Mouse (Mus musculus) midbrain, embryonic 14.5 days (tissue): Measurements from ENCODE around the gene Fgf2. TPM values are rescaled to one million over a fixed set of nuclear protein-coding genes. Genes with fewer than 3 reads are reported as not detected.
A peak's percentile ranks its signal among the peaks of the same experiment; 100 is the strongest.

Source experiments
- ATAC-seq: fragments of 200-750 bp; cut with Nextera tagmentation; 2 replicates; pipeline ENCODE4 v1.8.0; 2017; ENCODE audit warnings: moderate number of reproducible peaks, moderate library complexity; ENCODE audit not compliant: low FRiP score, low TSS enrichment
- DNase-seq: peaks from one replicate; pipeline ENCODE4 v3.0.0-alpha.2; 2015
- H3K27ac ChIP-seq: fragments of 300-500 bp; sonication (generic); replicated peaks from 2 replicates; pipeline ENCODE4 v1.5.1; 2014; ENCODE audit warnings: mild to moderate bottlenecking, low read depth, low read length, moderate library complexity
- H3K27me3 ChIP-seq: fragments of 300-500 bp; sonication (generic); 2 replicates; pipeline ENCODE4 v1.6.1; 2014; ENCODE audit warnings: low read length, control low read depth, mixed read lengths; ENCODE audit not compliant: control insufficient read depth, insufficient read depth
- H3K36me3 ChIP-seq: fragments of 300-500 bp; sonication (generic); 2 replicates; pipeline ENCODE4 v1.6.1; 2014; ENCODE audit warnings: low read length, control low read depth; ENCODE audit not compliant: control insufficient read depth, insufficient read depth
- H3K4me1 ChIP-seq: fragments of 300-500 bp; sonication (generic); 2 replicates; pipeline ENCODE4 v1.6.1; 2014; ENCODE audit warnings: mild to moderate bottlenecking, antibody characterized with exemption, low read length, control low read depth; ENCODE audit not compliant: control insufficient read depth, insufficient read depth
- H3K4me2 ChIP-seq: fragments of 300-500 bp; sonication (generic); 2 replicates; pipeline ENCODE4 v1.6.1; 2014; ENCODE audit warnings: mild to moderate bottlenecking, low read length, moderate library complexity
- H3K4me3 ChIP-seq: fragments of 300-500 bp; sonication (generic); replicated peaks from 2 replicates; pipeline ENCODE4 v1.5.1; 2014; ENCODE audit warnings: low read depth, low read length
- H3K9ac ChIP-seq: fragments of 300-500 bp; sonication (generic); replicated peaks from 2 replicates; pipeline ENCODE4 v1.6.1; 2014; ENCODE audit warnings: mild to moderate bottlenecking, low read length, moderate library complexity
- H3K9me3 ChIP-seq: fragments of 300-500 bp; sonication (generic); 2 replicates; pipeline ENCODE4 v1.6.1; 2016; ENCODE audit warnings: low read length, control low read depth, mixed read lengths; ENCODE audit not compliant: control insufficient read depth
- WGBS: fragments of 180-500 bp; shearing (Covaris S2); extraction: QIAGEN DNeasy Blood & Tissue Kit; methylation state at CpG from one replicate; pipeline ENCODE4 v1.1.7; 2014; 5-methylcytosine and 5-hydroxymethylcytosine counted together
- polyA plus RNA-seq: library from polyadenylated mRNA; unstranded; fragments of >200 nt; fragmentation: Nextera tagmentation; extraction: Ambion mirVana; gene quantifications from 2 replicates; pipeline ENCODE4 v1.2.1, GENCODE M21; 2014

The Fgf2 gene
- polyA plus RNA-seq, 1 experiment from 2014 or later = 0.53 TPM

GRCm38 (mm10) chr3:37418341-37418740, 70.2 kb downstream of the Fgf2 start:
- no peak for ATAC-seq
- H3K4me2 ChIP-seq = peak overlapping the region; percentile 85
- WGBS = 84% methylated on average over 5 of the region's 5 CpGs

GRCm38 (mm10) chr3:37418961-37419457, 70.9 kb downstream of the Fgf2 start:
- peak overlapping the region; percentile 86 for H3K27ac ChIP-seq
- H3K4me2 ChIP-seq = peak overlapping the region; percentile 85
- peaks cover 9% of the 10 kb centered on the region for H3K4me1 ChIP-seq
- no peaks in the 10 kb centered on the region for H3K27me3 ChIP-seq
- H3K9me3 ChIP-seq = no peaks in the 10 kb centered on the region
- peak overlapping the region; percentile 95 for H3K4me3 ChIP-seq
- DNase-seq (no peak), ATAC-seq (no peak; the same call in 1 of the 2 replicates)
- peak overlapping the region; percentile 72 for H3K9ac ChIP-seq
- under 1% methylated on average over 30 of the region's 30 CpGs for WGBS
- H3K36me3 ChIP-seq = no peaks in the 10 kb centered on the region

More at GRCm38 (mm10) chr3:37418341-37418740, 70.2 kb downstream of the Fgf2 start:
- Histone ChIP-seq H3K27me3 (no peaks in the 10 kb centered on the region), H3K27ac (no peak overlapping the region), H3K9me3 (no peaks in the 10 kb centered on the region), H3K36me3 (no peaks in the 10 kb centered on the region), H3K9ac (no peak overlapping the region), H3K4me3 (peak overlapping the region; percentile 95), H3K4me1 (peaks cover 9% of the 10 kb centered on the region)
- DNase-seq = peak; percentile 2

DNA sequence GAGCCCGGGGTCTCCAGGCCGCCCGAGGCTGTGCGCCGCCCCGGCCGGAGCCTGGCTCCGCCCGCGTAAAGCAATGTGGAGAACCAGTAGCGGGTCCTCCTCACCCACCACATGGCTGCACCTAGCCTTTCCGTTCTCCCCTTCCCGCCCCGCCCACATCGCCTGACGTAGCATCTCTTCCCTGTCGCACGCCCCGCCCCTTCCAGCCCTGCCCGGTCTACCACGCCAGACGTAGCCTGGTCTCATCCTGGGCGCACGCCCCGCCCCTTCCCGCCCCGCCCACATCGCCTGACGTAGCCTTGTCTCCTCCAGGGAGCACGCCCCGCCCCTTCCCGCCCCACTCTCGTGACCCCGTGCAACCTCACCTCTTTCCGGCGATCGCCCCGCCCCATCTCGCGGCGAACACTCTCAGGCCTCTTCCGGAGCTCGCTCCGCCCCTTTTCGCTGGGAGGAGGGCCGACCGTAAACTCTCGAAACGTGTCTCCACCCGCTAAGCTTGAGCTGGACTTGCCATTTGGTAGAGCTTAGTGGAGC, 71.4 kb downstream of the Fgf2 start, which contains the start of gene Spata5:
Gene Spata5 (plus strand): TSS at position 439 of the 534 bp plus-strand sequence.
- H3K9ac ChIP-seq = peak within 1 kb of the TSS; percentile 72
- WGBS = 1% methylated on average over 49 of the region's 50 CpGs
- ATAC-seq (peak; percentile 97), DNase-seq (peak; percentile 100)
- H3K36me3 ChIP-seq = no peaks in the 10 kb centered on the region; the same call in 1 of the 2 replicates
- H3K9me3 ChIP-seq = no peaks in the 10 kb centered on the region
- peak within 1 kb of the TSS; percentile 95 for H3K4me3 ChIP-seq
- H3K4me1 ChIP-seq = peaks cover 9% of the 10 kb centered on the region
- peak within 1 kb of the TSS; percentile 86 for H3K27ac ChIP-seq
- H3K4me2 ChIP-seq = peak within 1 kb of the TSS; percentile 92
- H3K27me3 ChIP-seq = no peaks in the 10 kb centered on the region

DNA sequence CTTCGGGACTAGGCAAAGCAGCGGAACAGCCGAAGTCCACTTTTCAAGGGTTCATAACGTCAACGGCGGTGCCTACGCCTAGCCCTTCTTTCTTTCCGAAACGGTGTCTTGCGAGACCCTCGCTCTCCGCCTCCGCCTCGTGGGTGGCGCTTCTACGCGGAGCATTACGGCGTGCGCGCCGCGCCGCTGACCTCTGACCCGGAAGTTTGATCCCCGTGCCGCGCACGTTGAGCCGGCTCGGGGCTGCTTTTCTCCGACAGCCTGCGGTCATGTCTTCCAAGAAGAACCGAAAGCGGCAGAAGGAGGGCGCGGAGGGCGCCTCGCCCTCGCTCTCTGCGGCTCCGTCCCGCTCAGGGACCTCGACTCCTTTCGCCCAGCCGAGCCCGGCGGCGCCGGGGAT, 71.9 kb downstream of the Fgf2 start, which contains the start of gene Nudt6:
Gene Nudt6 (minus strand): TSS at position 140 of the 400 bp plus-strand sequence.
- ATAC-seq (peak; percentile 89), DNase-seq (peak; percentile 98)
- H3K9me3 ChIP-seq = no peaks in the 10 kb centered on the region
- peak within 1 kb of the TSS; percentile 92 for H3K4me2 ChIP-seq
- no peaks in the 10 kb centered on the region for H3K27me3 ChIP-seq
- peaks cover 5% of the 10 kb centered on the region; the same call in 1 of the 2 replicates for H3K36me3 ChIP-seq
- H3K4me1 ChIP-seq = peaks cover 9% of the 10 kb centered on the region
- WGBS = 0% methylated on average over 50 of the region's 50 CpGs
- peak within 1 kb of the TSS; percentile 95 for H3K4me3 ChIP-seq
- H3K9ac ChIP-seq = peak within 1 kb of the TSS; percentile 72
- H3K27ac ChIP-seq = peak within 1 kb of the TSS; percentile 86

- Histone ChIP-seq H3K9ac (peak overlapping the region; percentile 56), H3K27ac (peak overlapping the region; percentile 73), H3K4me2 (peak overlapping the region; percentile 92), H3K4me3 (peak overlapping the region; percentile 95), H3K27me3 (no peaks in the 10 kb centered on the region), H3K36me3 (peaks cover 11% of the 10 kb centered on the region; the same call in 1 of the 2 replicates), H3K9me3 (no peaks in the 10 kb centered on the region), H3K4me1 (peaks cover 9% of the 10 kb centered on the region)
- peak; percentile 41 for DNase-seq
- ATAC-seq = no peak
- WGBS = under 1% methylated on average over 24 of the region's 24 CpGs
Observed at GRCm38 (mm10) chr3:37420641-37421040, 72.5 kb downstream of the Fgf2 start.

DNA sequence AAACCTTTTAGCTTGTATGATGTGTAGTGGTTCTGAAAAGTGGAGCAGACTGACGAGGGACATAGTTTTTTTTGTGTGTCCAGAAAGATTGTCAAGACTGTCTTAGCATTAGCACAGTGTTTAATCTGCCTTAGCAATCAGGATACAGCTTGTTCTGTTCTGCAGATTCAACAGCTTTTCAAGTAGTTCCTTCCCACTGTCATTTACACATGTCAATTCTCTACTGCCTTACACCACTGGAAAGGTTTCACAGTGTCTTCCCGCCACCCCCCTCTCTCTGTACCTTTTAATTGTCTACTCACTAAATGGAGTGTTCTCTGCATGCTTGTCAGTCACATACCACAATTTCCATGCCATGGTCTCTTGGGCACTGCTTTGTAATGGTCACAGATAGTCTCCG, 73.0 kb downstream of the Fgf2 start:
- no peak overlapping the region for H3K27ac ChIP-seq
- H3K36me3 ChIP-seq = peaks cover 15% of the 10 kb centered on the region
- H3K9me3 ChIP-seq = no peaks in the 10 kb centered on the region
- peaks cover 9% of the 10 kb centered on the region for H3K4me1 ChIP-seq
- peak overlapping the region; percentile 56 for H3K9ac ChIP-seq
- 7% methylated on average over 3 of the region's 3 CpGs for WGBS
- H3K4me2 ChIP-seq = peak overlapping the region; percentile 92
- peak overlapping the region; percentile 95 for H3K4me3 ChIP-seq
- ATAC-seq (no peak), DNase-seq (no peak)
- no peaks in the 10 kb centered on the region for H3K27me3 ChIP-seq

- Histone ChIP-seq H3K27ac (no peak overlapping the region), H3K4me1 (peaks cover 4% of the 10 kb centered on the region), H3K9me3 (no peaks in the 10 kb centered on the region), H3K36me3 (peaks cover 39% of the 10 kb centered on the region), H3K4me3 (no peak overlapping the region), H3K9ac (no peak overlapping the region), H3K4me2 (no peak overlapping the region), H3K27me3 (no peaks in the 10 kb centered on the region)
- ATAC-seq (no peak), DNase-seq (no peak)
- whole genome bisulfite sequencing = 94% methylated on average over 3 of the region's 3 CpGs
Observed at GRCm38 (mm10) chr3:37426069-37426468, 77.9 kb downstream of the Fgf2 start.

- H3K4me3 ChIP-seq = no peak overlapping the region
- H3K9me3 ChIP-seq = no peaks in the 10 kb centered on the region
- no peak for DNase-seq
- peaks cover 57% of the 10 kb centered on the region for H3K36me3 ChIP-seq
- no peak for ATAC-seq
- no peaks in the 10 kb centered on the region for H3K27me3 ChIP-seq
- no peaks in the 10 kb centered on the region for H3K4me1 ChIP-seq
- H3K4me2 ChIP-seq = no peak overlapping the region
- no peak overlapping the region for H3K27ac ChIP-seq
- no peak overlapping the region for H3K9ac ChIP-seq
Observed at GRCm38 (mm10) chr3:37430359-37430758, 82.2 kb downstream of the Fgf2 start.

DNA sequence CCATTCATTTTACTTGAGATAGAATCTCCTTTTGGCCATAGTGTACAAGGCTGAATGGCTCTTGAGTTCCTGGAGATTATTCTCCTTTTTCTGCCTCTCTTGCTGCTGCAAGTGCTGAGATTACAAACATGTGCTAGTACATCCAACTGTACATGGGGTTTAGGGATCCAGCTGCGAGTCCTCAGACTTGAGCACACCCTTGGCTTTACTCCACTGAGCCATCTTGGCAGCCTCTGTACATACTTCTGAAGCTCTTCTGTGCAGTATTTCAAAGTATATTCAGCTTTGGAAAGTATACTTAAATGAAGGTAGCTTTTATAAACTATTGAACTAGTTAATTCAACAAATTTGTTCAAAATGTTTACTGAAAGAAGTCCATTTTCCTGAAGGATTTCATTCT, 91.6 kb downstream of the Fgf2 start:
- DNase-seq (no peak), ATAC-seq (no peak)
- Histone ChIP-seq H3K36me3 (peaks cover 35% of the 10 kb centered on the region), H3K27ac (no peak overlapping the region), H3K4me2 (no peak overlapping the region), H3K4me3 (no peak overlapping the region), H3K9me3 (no peaks in the 10 kb centered on the region), H3K4me1 (no peaks in the 10 kb centered on the region), H3K9ac (no peak overlapping the region), H3K27me3 (no peaks in the 10 kb centered on the region)
- 100% methylated on average over 1 of the region's 1 CpGs for WGBS
